Mouse (Mus musculus) heart, embryonic 13.5 days (tissue): Measurements from ENCODE around the gene Dnmt3a. TPM values are rescaled to one million over a fixed set of nuclear protein-coding genes. Genes with fewer than 3 reads are reported as not detected.

Source experiments
- ATAC-seq: fragments of 200-750 bp; cut with Nextera tagmentation; 2 replicates; pipeline ENCODE4 v1.8.0; 2017; ENCODE audit warnings: moderate TSS enrichment; ENCODE audit not compliant: insufficient number of reproducible peaks, low FRiP score, low TSS enrichment; ENCODE audit errors: extremely low read depth
- H3K27ac ChIP-seq: fragments of 300-500 bp; sonication (generic); replicated peaks from 2 replicates; pipeline ENCODE4 v1.5.1; 2015; ENCODE audit warnings: moderate library complexity, mild to moderate bottlenecking, inconsistent platforms
- H3K27me3 ChIP-seq: fragments of 300-500 bp; sonication (generic); replicated peaks from 2 replicates; pipeline ENCODE4 v1.6.1; 2015; ENCODE audit warnings: mild to moderate bottlenecking, inconsistent platforms
- H3K36me3 ChIP-seq: fragments of 300-500 bp; sonication (generic); 2 replicates; pipeline ENCODE4 v1.6.1; 2015; ENCODE audit warnings: mild to moderate bottlenecking, inconsistent platforms
- H3K4me1 ChIP-seq: fragments of 300-500 bp; sonication (generic); 2 replicates; pipeline ENCODE4 v1.6.1; 2015; ENCODE audit warnings: inconsistent platforms
- H3K4me2 ChIP-seq: fragments of 300-500 bp; sonication (generic); 2 replicates; pipeline ENCODE4 v1.6.1; 2015; ENCODE audit warnings: inconsistent platforms, mild to moderate bottlenecking, moderate library complexity
- H3K4me3 ChIP-seq: fragments of 300-500 bp; sonication (generic); 2 replicates; pipeline ENCODE4 v1.5.1; 2015; ENCODE audit warnings: moderate library complexity, mild to moderate bottlenecking, inconsistent platforms
- H3K9ac ChIP-seq: fragments of 300-500 bp; sonication (generic); 2 replicates; pipeline ENCODE4 v1.6.1; 2015; ENCODE audit warnings: inconsistent platforms, mild to moderate bottlenecking, moderate library complexity
- H3K9me3 ChIP-seq: fragments of 300-500 bp; sonication (generic); 2 replicates; pipeline ENCODE4 v1.6.1; 2016; ENCODE audit warnings: inconsistent platforms
- WGBS: fragments of 180-500 bp; shearing (Covaris S2); methylation state at CpG from one replicate; pipeline ENCODE4 v1.1.7; 2015; ENCODE audit warnings: mixed read lengths; 5-methylcytosine and 5-hydroxymethylcytosine counted together
- polyA plus RNA-seq: library from polyadenylated mRNA; unstranded; fragments of >200 nt; fragmentation: Nextera tagmentation; extraction: Ambion mirVana; gene quantifications from 2 replicates; pipeline ENCODE4 v1.2.1, GENCODE M21; 2015

The Dnmt3a gene
- polyA plus RNA-seq, 1 experiment from 2014 or later = 94.2 TPM

DNA sequence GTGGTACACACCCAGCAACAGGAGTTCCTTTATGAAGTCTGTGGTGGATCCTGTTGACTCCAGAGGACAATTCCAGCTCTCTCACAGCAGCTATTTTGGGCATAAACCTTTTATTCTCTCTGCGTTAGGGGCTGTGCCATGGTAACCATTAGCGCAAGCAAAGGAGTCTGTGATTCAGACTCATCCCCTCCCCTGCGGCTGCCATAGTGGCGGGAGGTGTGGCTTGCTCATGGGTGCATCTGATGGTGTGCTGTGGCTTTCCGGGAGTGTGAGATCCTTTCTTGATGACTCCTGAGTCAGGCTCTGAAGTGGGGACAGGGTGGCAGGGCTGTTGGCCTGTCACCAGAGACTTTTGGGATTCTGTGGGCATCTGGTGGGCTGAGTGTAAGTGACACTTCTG is 17.6 kb downstream of the Dnmt3a start:
- H3K9ac ChIP-seq = no peak overlapping the region; the same call in 1 of the 2 replicates
- H3K4me1 ChIP-seq = peaks cover 88% of the 10 kb centered on the region
- H3K9me3 ChIP-seq = no peaks in the 10 kb centered on the region
- H3K27me3 ChIP-seq = no peaks in the 10 kb centered on the region
- WGBS = 58% methylated on average over 5 of the region's 5 CpGs
- H3K27ac ChIP-seq = peak overlapping the region; percentile 28
- no peak overlapping the region for H3K4me2 ChIP-seq
- ATAC-seq = no peak
- H3K36me3 ChIP-seq = no peaks in the 10 kb centered on the region
- no peak overlapping the region for H3K4me3 ChIP-seq

DNA sequence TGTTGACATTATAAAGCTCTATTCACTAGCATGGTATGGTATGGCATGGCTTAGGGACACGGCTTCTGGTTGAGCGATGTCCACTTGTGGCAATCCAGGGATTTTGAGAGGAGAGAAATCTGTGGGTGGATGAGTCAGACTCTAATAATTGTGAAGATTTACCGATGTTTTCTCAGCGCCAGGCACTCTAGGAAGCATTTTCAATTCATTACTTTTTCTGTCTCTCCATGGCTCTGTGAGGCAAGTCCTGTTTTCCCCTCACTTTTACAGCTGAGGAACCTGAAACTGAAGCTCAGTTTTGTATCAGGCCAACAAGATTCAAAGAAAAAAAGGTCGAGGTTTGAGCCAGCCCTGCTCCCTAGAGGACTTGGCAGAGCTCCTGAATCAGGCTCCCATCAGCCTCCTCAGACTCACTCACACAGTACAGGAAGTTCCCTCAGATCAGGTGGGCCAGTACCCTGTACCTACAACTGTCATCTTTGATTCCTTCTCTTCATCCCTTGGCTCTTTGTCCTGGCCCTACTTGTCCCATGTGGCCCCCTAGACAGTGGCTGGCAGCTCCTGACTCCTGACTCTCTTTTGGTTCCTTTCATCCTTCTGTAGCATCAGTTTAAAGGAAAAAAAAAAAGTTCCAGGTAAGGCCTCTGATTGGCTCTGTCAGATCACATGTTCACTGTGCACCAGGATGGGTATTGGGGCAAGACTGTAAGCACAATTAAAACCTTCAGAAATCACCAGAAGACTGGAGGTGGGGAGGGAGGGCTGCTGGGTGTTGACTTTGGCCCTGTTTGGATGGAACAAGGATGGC is 19.3 kb downstream of the Dnmt3a start:
- peak overlapping the region; percentile 30 for H3K4me2 ChIP-seq
- no peak overlapping the region for H3K9ac ChIP-seq
- 0 out of 2 replicates have a peak, but pooled peaks cover under 1% of the 10 kb centered on the region for H3K36me3 ChIP-seq
- 63% methylated on average over 5 of the region's 5 CpGs for WGBS
- H3K9me3 ChIP-seq = no peaks in the 10 kb centered on the region
- H3K27me3 ChIP-seq = no peaks in the 10 kb centered on the region
- H3K4me1 ChIP-seq = peaks cover 72% of the 10 kb centered on the region
- no peak overlapping the region for H3K4me3 ChIP-seq
- no peak for ATAC-seq
- peak overlapping the region; percentile 21; the same call in 1 of the 2 replicates for H3K27ac ChIP-seq

GRCm38 (mm10) chr12:3825714-3826080 is 19.9 kb downstream of the Dnmt3a start:
- Histone ChIP-seq H3K4me1 (peaks cover 66% of the 10 kb centered on the region), H3K27me3 (no peaks in the 10 kb centered on the region), H3K9ac (no peak overlapping the region), H3K4me3 (no peak overlapping the region), H3K4me2 (peak overlapping the region; percentile 30), H3K27ac (0 out of 2 replicates have a peak overlapping the region, but pooled peaks have one; percentile 21), H3K36me3 (0 out of 2 replicates have a peak, but pooled peaks cover 4% of the 10 kb centered on the region), H3K9me3 (no peaks in the 10 kb centered on the region)
- WGBS = 29% methylated on average over 12 of the region's 12 CpGs
- no peak for ATAC-seq

DNA sequence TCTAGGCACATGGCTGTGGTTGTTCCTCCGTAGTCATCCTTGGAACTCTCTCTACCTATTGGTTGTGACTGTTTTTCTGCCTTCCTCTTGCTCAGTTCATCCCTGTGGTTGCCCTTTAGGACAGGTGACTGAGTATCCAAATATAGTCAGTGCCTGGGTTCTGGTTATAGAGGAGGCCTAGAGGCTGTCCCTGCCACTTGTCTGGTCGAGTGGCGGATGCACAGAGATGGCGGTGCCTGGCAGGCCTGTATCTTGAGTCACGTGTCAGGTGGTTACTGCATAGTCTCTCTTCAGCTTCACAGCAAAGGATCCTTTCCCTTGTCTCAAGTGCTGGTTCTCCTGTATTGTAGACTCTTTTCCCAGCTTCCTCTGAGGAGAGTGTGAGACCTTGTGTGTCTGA is 22.0 kb downstream of the Dnmt3a start:
- no peak for ATAC-seq
- H3K4me1 ChIP-seq = peaks cover 69% of the 10 kb centered on the region
- WGBS = 41% methylated on average over 5 of the region's 5 CpGs
- peak overlapping the region; percentile 37 for H3K27ac ChIP-seq
- no peak overlapping the region for H3K4me2 ChIP-seq
- no peaks in the 10 kb centered on the region for H3K9me3 ChIP-seq
- H3K4me3 ChIP-seq = no peak overlapping the region
- H3K36me3 ChIP-seq = 0 out of 2 replicates have a peak, but pooled peaks cover 4% of the 10 kb centered on the region
- no peak overlapping the region for H3K9ac ChIP-seq
- no peaks in the 10 kb centered on the region for H3K27me3 ChIP-seq

GRCm38 (mm10) chr12:3833059-3833760 is 27.4 kb downstream of the Dnmt3a start:
- no peak; the same call in 1 of the 2 replicates for ATAC-seq

GRCm38 (mm10) chr12:3833851-3834273 is 28.1 kb downstream of the Dnmt3a start:
- 0% methylated on average over 8 of the region's 8 CpGs for WGBS
- H3K4me1 ChIP-seq = peaks cover 54% of the 10 kb centered on the region

More at GRCm38 (mm10) chr12:3833059-3833760, 27.4 kb downstream of the Dnmt3a start:
- WGBS = 50% methylated on average over 7 of the region's 7 CpGs
- H3K27me3 ChIP-seq = no peaks in the 10 kb centered on the region
- H3K36me3 ChIP-seq = peaks cover 36% of the 10 kb centered on the region
- H3K9me3 ChIP-seq = no peaks in the 10 kb centered on the region
- peaks cover 56% of the 10 kb centered on the region for H3K4me1 ChIP-seq
- H3K4me3 ChIP-seq = no peak overlapping the region
- H3K9ac ChIP-seq = peak overlapping the region; percentile 77
- H3K4me2 ChIP-seq = peak overlapping the region; percentile 68
- peak overlapping the region; percentile 92 for H3K27ac ChIP-seq

DNA sequence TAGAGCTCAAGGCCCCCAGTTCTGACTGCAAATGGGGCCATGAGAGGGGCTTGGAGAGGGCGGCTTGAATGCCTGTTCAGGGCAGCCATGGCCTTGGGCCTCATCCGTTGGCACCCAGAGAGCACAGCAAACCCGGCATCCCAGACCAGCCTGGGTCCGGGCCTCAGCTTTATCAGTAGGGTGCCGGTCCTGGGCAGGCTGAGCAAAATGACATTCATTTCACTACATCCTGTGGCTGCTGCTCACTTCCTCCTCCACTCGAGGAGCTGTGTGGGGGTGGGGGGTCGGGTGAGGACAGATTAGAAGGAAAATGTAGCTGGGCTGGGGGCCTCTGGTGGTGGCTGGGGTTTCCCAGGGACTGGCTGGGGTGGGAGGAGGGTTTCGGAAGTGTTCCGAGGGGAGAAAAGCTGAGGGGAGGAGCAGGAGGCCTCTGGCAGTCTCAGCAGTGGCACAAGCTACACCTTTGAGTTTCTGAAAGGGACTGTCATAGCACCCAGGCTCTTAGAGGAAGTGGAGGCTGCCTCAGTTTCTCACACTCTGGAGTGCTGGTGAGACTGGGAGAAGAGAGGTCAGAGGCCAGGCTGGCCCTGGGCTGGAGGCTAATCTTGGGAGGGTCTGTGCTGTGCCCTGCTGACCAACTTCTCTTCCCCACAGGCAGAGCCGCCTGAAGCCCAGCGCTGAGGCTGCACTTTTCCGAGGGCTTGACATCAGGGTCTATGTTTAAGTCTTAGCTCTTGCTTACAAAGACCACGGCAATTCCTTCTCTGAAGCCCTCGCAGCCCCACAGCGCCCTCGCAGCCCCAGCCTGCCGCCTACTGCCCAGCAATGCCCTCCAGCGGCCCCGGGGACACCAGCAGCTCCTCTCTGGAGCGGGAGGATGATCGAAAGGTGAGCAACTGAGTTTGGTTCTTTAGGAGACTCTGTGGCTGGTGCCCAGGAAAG is 28.8 kb downstream of the Dnmt3a start:
- Histone ChIP-seq H3K4me3 (peak overlapping the region; percentile 33), H3K4me1 (peaks cover 54% of the 10 kb centered on the region), H3K4me2 (peak overlapping the region; percentile 68), H3K9ac (peak overlapping the region; percentile 77), H3K36me3 (peaks cover 50% of the 10 kb centered on the region), H3K27me3 (no peaks in the 10 kb centered on the region), H3K27ac (peak overlapping the region; percentile 92), H3K9me3 (no peaks in the 10 kb centered on the region)
- WGBS = 8% methylated on average over 21 of the region's 21 CpGs
- peak; percentile 38; the same call in 1 of the 2 replicates for ATAC-seq

More at GRCm38 (mm10) chr12:3833851-3834273, 28.1 kb downstream of the Dnmt3a start:
- no peaks in the 10 kb centered on the region for H3K9me3 ChIP-seq
- H3K27me3 ChIP-seq = no peaks in the 10 kb centered on the region
- peak overlapping the region; percentile 92 for H3K27ac ChIP-seq
- H3K4me2 ChIP-seq = peak overlapping the region; percentile 68
- peak overlapping the region; percentile 33 for H3K4me3 ChIP-seq
- peak; percentile 58 for ATAC-seq
- peak overlapping the region; percentile 77 for H3K9ac ChIP-seq
- peaks cover 42% of the 10 kb centered on the region for H3K36me3 ChIP-seq

DNA sequence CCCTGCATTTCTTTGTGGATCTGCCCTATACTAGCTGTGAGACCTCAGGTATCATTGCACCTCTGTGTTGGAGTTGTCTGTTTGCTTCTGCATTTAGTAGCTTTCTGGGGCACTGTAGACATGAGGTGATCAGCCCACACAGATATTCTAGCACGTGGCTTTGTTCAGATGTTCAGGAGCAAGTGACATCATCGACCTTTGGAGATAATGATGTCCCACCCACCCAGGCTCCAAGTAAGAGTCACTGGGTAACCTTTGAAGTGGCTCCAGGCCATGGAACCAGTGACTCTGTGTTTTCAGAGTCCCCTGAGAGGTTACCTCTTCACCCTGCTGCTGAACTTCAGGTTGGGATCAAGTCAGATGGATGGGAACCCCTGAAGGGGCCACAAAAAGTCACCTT is 29.8 kb downstream of the Dnmt3a start:
- Histone ChIP-seq H3K27ac (peak overlapping the region; percentile 92; the same call in 1 of the 2 replicates), H3K27me3 (no peaks in the 10 kb centered on the region), H3K4me2 (no peak overlapping the region), H3K9me3 (no peaks in the 10 kb centered on the region), H3K4me3 (no peak overlapping the region), H3K36me3 (peaks cover 55% of the 10 kb centered on the region), H3K9ac (peak overlapping the region; percentile 77), H3K4me1 (peaks cover 54% of the 10 kb centered on the region)
- no peak for ATAC-seq
- WGBS = 12% methylated on average over 2 of the region's 2 CpGs

GRCm38 (mm10) chr12:3837081-3837832 is 31.4 kb downstream of the Dnmt3a start:
- peaks cover 56% of the 10 kb centered on the region for H3K4me1 ChIP-seq
- H3K9ac ChIP-seq = no peak overlapping the region
- no peak for ATAC-seq
- H3K4me2 ChIP-seq = no peak overlapping the region
- WGBS = 79% methylated on average over 9 of the region's 9 CpGs
- no peaks in the 10 kb centered on the region for H3K27me3 ChIP-seq
- H3K4me3 ChIP-seq = no peak overlapping the region
- H3K36me3 ChIP-seq = peaks cover 72% of the 10 kb centered on the region
- no peak overlapping the region for H3K27ac ChIP-seq
- H3K9me3 ChIP-seq = no peaks in the 10 kb centered on the region

DNA sequence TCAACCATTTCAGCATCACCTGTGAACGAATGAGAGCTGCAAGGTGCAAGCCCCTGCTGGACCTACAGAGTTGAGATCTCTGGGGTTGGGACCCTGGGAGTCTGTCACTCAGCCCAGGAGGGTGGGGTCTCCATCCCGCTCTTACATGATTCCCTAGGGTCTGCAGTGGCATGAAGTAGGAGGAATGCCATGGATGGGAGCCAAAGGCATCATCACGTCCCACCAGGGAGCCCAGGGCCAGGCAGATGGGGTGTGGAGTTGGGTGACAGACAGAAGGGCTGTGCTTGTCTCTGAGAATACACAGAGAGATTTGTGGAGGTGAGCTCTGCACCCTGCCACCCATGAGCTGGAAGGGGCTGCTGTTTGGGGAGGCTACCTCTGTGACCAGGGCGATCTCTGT is 32.2 kb downstream of the Dnmt3a start:
- Histone ChIP-seq H3K27ac (no peak overlapping the region), H3K4me3 (no peak overlapping the region), H3K4me1 (peaks cover 56% of the 10 kb centered on the region), H3K9ac (no peak overlapping the region), H3K4me2 (no peak overlapping the region), H3K9me3 (no peaks in the 10 kb centered on the region), H3K27me3 (no peaks in the 10 kb centered on the region), H3K36me3 (peaks cover 74% of the 10 kb centered on the region)
- no peak for ATAC-seq
- WGBS = 62% methylated on average over 4 of the region's 4 CpGs
